Mouse (Mus musculus): ENCODE data around the gene Igbp1b. TPM values are rescaled to one million over a fixed set of nuclear protein-coding genes. Genes with fewer than 3 reads are reported as not detected.

The Igbp1b gene
- polyA plus RNA-seq (2015; fragmentation: Illumina TruSeq; extraction: RNeasy Lipid Tissue Mini Kit (QIAGEN cat#74804); ENCODE audit: insufficient read depth, low replicate concordance): not detected

DNA sequence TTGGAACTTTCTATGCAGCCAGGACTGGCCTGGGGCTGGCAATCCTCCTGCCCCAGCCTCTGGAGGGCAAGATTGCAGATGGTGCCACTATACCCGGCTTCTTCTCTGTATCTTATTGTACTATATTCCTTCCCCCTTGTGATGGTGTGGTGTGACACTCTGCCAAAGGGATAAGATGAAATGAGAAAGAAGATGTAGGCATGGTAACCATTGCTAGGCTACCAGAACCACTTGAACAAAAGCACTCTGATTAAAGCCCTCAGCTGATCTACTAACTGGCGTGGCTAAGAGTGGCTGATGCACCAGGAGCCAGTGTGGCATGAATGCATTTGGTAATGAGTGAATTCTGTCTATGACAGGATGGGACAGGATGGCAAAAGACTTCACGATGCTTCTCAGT is at the start of gene Igbp1b:
TSS of gene Igbp1b (minus strand) at position 29 of the 400 bp plus-strand sequence.

Other genes starting within 250 kb of the Igbp1b start
- not detected for gene Lmo3, start 76.6 kb downstream of the Igbp1b start, polyA plus RNA-seq (2015; fragmentation: Illumina TruSeq; extraction: RNeasy Lipid Tissue Mini Kit (QIAGEN cat#74804); ENCODE audit: insufficient read depth, low replicate concordance)

All from spleen, adult 10 weeks (tissue).